Mouse (Mus musculus) hindbrain, embryonic 16.5 days (tissue): ENCODE measurements at regions not wholly inside any gene's neighbourhood (a gene's known extent, or its start where the extent isn't known, plus 50 kb on each side); places are given as distances from the start of the nearest gene placed in this dataset.

Experiments used
- ATAC-seq: fragments of 200-750 bp; cut with Nextera tagmentation; 2 replicates; pipeline ENCODE4 v1.8.0; 2017; ENCODE audit warnings: moderate TSS enrichment, moderate library complexity
- H3K27ac ChIP-seq: fragments of 300-500 bp; sonication (generic); 2 replicates; pipeline ENCODE4 v1.5.1; 2014; ENCODE audit warnings: low read depth, mild to moderate bottlenecking, control low read depth, low read length, moderate library complexity
- H3K27me3 ChIP-seq: fragments of 300-500 bp; sonication (generic); replicated peaks from 2 replicates; pipeline ENCODE4 v1.6.1; 2014; ENCODE audit warnings: low read length; ENCODE audit not compliant: control insufficient read depth, insufficient read depth
- H3K36me3 ChIP-seq: fragments of 300-500 bp; sonication (generic); 2 replicates; pipeline ENCODE4 v1.6.1; 2014; ENCODE audit warnings: mild to moderate bottlenecking, low read length, moderate library complexity, mixed read lengths; ENCODE audit not compliant: control insufficient read depth, insufficient read depth
- H3K4me1 ChIP-seq: fragments of 300-500 bp; sonication (generic); 2 replicates; pipeline ENCODE4 v1.6.1; 2014; ENCODE audit warnings: low read depth, low read length; ENCODE audit not compliant: control insufficient read depth, insufficient read depth
- H3K4me2 ChIP-seq: fragments of 300-500 bp; sonication (generic); 2 replicates; pipeline ENCODE4 v1.6.1; 2014; ENCODE audit warnings: mild to moderate bottlenecking, low read length, control low read depth, moderate library complexity
- H3K4me3 ChIP-seq: fragments of 300-500 bp; sonication (generic); 2 replicates; pipeline ENCODE4 v1.5.1; 2014; ENCODE audit warnings: mild to moderate bottlenecking, low read length, control low read depth, moderate library complexity
- H3K9ac ChIP-seq: fragments of 300-500 bp; sonication (generic); 2 replicates; pipeline ENCODE4 v1.6.1; 2014; ENCODE audit warnings: low read depth, mild to moderate bottlenecking, control low read depth, low read length, moderate library complexity
- H3K9me3 ChIP-seq: fragments of 300-500 bp; sonication (generic); 2 replicates; pipeline ENCODE4 v1.6.1; 2014; ENCODE audit warnings: mild to moderate bottlenecking, low read length, moderate library complexity; ENCODE audit not compliant: control insufficient read depth
- WGBS: fragments of 180-500 bp; shearing (Covaris S2); extraction: QIAGEN DNeasy Blood & Tissue Kit; methylation state at CpG from one replicate; pipeline ENCODE4 v1.1.7; 2014; 5-methylcytosine and 5-hydroxymethylcytosine counted together

DNA sequence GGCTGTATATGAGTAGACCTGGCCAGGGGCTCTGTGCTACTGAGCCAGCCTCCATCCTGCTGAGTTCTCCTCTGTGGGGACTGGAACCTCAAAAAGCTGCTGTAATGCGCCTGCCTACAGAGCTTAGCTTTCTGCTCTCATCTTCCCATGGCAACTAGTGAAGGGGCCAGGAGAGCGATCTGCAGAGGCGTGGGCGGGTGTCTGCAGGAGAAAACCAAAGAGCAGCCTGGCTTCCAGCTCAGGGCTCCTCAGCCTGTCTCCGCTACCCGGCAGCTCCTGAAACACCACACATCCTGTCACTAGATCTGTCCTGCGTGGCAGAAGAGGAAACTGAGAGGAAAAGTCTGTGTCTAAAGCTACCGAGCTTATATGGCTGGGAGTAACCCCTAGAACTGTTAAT lies 384.9 kb upstream of the Myt1l start:
- Histone ChIP-seq H3K27ac (no peak overlapping the region), H3K4me3 (no peak overlapping the region), H3K4me1 (peaks cover 26% of the 10 kb centered on the region), H3K9me3 (no peaks in the 10 kb centered on the region), H3K4me2 (no peak overlapping the region), H3K9ac (no peak overlapping the region), H3K27me3 (no peaks in the 10 kb centered on the region), H3K36me3 (no peaks in the 10 kb centered on the region)
- no peak for ATAC-seq
- 59% methylated on average over 8 of the region's 8 CpGs for WGBS

GRCm38 (mm10) chr12:29160920-29161319 lies 367.3 kb upstream of the Myt1l start:
- H3K9ac ChIP-seq: no peak overlapping the region
- H3K27me3 ChIP-seq: no peaks in the 10 kb centered on the region
- H3K9me3 ChIP-seq: no peaks in the 10 kb centered on the region
- H3K4me1 ChIP-seq: no peaks in the 10 kb centered on the region
- 100% methylated on average over 1 of the region's 1 CpGs for whole genome bisulfite sequencing
- H3K4me3 ChIP-seq: no peak overlapping the region
- H3K4me2 ChIP-seq: no peak overlapping the region
- ATAC-seq: no peak
- no peak overlapping the region for H3K27ac ChIP-seq
- no peaks in the 10 kb centered on the region for H3K36me3 ChIP-seq

- no peaks in the 10 kb centered on the region for H3K9me3 ChIP-seq
- no peaks in the 10 kb centered on the region for H3K4me1 ChIP-seq
- H3K9ac ChIP-seq: no peak overlapping the region
- no peak overlapping the region for H3K27ac ChIP-seq
- WGBS: 28% methylated on average over 2 of the region's 2 CpGs
- H3K27me3 ChIP-seq: no peaks in the 10 kb centered on the region
- ATAC-seq: no peak
- no peaks in the 10 kb centered on the region for H3K36me3 ChIP-seq
- no peak overlapping the region for H3K4me2 ChIP-seq
- no peak overlapping the region for H3K4me3 ChIP-seq
These were observed 366.6 kb upstream of the Myt1l start for GRCm38 (mm10) chr12:29161546-29161945.

DNA sequence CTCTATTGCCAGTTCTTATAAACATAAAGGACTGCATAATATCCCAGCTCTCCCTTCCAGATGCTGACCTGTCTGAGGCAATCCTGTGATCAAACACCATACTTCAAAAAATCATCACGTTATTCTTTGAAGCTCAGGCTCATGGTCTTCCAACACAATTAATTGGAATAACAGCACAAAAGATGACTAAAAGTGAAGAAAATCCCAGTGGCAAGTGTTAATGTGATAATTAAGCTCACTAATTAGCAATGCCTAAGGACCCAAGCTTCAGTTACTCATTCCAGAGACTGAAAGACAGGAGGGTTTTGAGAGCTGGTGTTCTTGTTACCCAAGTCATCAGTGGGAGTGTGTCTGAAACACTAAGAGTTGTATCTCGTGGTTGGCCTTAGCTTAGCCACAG lies 363.5 kb upstream of the Myt1l start:
- Histone ChIP-seq H3K27ac (no peak overlapping the region), H3K4me3 (no peak overlapping the region), H3K4me1 (no peaks in the 10 kb centered on the region), H3K4me2 (no peak overlapping the region), H3K9me3 (no peaks in the 10 kb centered on the region), H3K36me3 (no peaks in the 10 kb centered on the region), H3K27me3 (no peaks in the 10 kb centered on the region), H3K9ac (no peak overlapping the region)
- ATAC-seq: no peak
- 73% methylated on average over 2 of the region's 2 CpGs for WGBS

- no peak overlapping the region for H3K4me2 ChIP-seq
- 44% methylated on average over 2 of the region's 2 CpGs for WGBS
- ATAC-seq: no peak
- no peak overlapping the region for H3K9ac ChIP-seq
- no peaks in the 10 kb centered on the region for H3K4me1 ChIP-seq
- H3K27me3 ChIP-seq: no peaks in the 10 kb centered on the region
- H3K9me3 ChIP-seq: no peaks in the 10 kb centered on the region
- H3K27ac ChIP-seq: no peak overlapping the region
- no peak overlapping the region for H3K4me3 ChIP-seq
- no peaks in the 10 kb centered on the region for H3K36me3 ChIP-seq
These were observed 361.9 kb upstream of the Myt1l start for GRCm38 (mm10) chr12:29166316-29166715.

GRCm38 (mm10) chr12:29167922-29168321 lies 360.3 kb upstream of the Myt1l start:
- no peak for ATAC-seq
- WGBS: 81% methylated on average over 6 of the region's 6 CpGs
- Histone ChIP-seq H3K4me3 (no peak overlapping the region), H3K27me3 (no peaks in the 10 kb centered on the region), H3K4me1 (no peaks in the 10 kb centered on the region), H3K9ac (no peak overlapping the region), H3K27ac (no peak overlapping the region), H3K36me3 (no peaks in the 10 kb centered on the region), H3K4me2 (no peak overlapping the region), H3K9me3 (no peaks in the 10 kb centered on the region)

- no peak overlapping the region for H3K27ac ChIP-seq
- WGBS: 59% methylated on average over 10 of the region's 10 CpGs
- H3K4me1 ChIP-seq: peaks cover 3% of the 10 kb centered on the region; the same call in 1 of the 2 replicates
- 0 out of 2 replicates have a peak, but pooled peaks have one; percentile 10 for ATAC-seq
- H3K36me3 ChIP-seq: no peaks in the 10 kb centered on the region
- H3K9me3 ChIP-seq: no peaks in the 10 kb centered on the region
- H3K4me2 ChIP-seq: no peak overlapping the region
- H3K9ac ChIP-seq: no peak overlapping the region
- no peak overlapping the region for H3K4me3 ChIP-seq
- no peaks in the 10 kb centered on the region for H3K27me3 ChIP-seq
These were observed 352.3 kb upstream of the Myt1l start for GRCm38 (mm10) chr12:29175698-29176440.

- Histone ChIP-seq H3K4me3 (no peak overlapping the region), H3K36me3 (no peaks in the 10 kb centered on the region), H3K9ac (no peak overlapping the region), H3K4me2 (no peak overlapping the region), H3K4me1 (peaks cover 3% of the 10 kb centered on the region; the same call in 1 of the 2 replicates), H3K9me3 (no peaks in the 10 kb centered on the region), H3K27me3 (no peaks in the 10 kb centered on the region), H3K27ac (no peak overlapping the region)
- WGBS: 87% methylated on average over 12 of the region's 12 CpGs
- no peak; the same call in 1 of the 2 replicates for ATAC-seq
These were observed 351.0 kb upstream of the Myt1l start for GRCm38 (mm10) chr12:29177145-29177544.

GRCm38 (mm10) chr12:29178168-29178895 lies 349.9 kb upstream of the Myt1l start:
- ATAC-seq: no peak
- no peaks in the 10 kb centered on the region for H3K9me3 ChIP-seq
- no peaks in the 10 kb centered on the region for H3K27me3 ChIP-seq
- H3K4me1 ChIP-seq: peaks cover 3% of the 10 kb centered on the region; the same call in 1 of the 2 replicates
- WGBS: 66% methylated on average over 14 of the region's 14 CpGs
- no peak overlapping the region for H3K9ac ChIP-seq
- H3K4me2 ChIP-seq: no peak overlapping the region
- no peak overlapping the region for H3K4me3 ChIP-seq
- no peak overlapping the region for H3K27ac ChIP-seq
- no peaks in the 10 kb centered on the region for H3K36me3 ChIP-seq
